Mouse (Mus musculus) layer of hippocampus, adult 8-10 months (tissue): ENCODE results near the gene Plch1. TPM values are rescaled to one million over a fixed set of nuclear protein-coding genes. Genes with fewer than 3 reads are reported as not detected.

Source experiments
- DNase-seq, 2 experiments: peaks; one replicate each; pipeline ENCODE4 v3.0.0; 2022; ENCODE audit warnings: low spot score in 2 of 2
- total RNA-seq, 4 experiments: library from RNA; stranded (reverse); gene quantifications; 2 replicates each; pipeline ENCODE4 v1.2.4; 2022

Plch1 gene
- total RNA-seq, 4 experiments from 2014 or later = 5.5 to 8.3 (median 7.0) TPM

DNA sequence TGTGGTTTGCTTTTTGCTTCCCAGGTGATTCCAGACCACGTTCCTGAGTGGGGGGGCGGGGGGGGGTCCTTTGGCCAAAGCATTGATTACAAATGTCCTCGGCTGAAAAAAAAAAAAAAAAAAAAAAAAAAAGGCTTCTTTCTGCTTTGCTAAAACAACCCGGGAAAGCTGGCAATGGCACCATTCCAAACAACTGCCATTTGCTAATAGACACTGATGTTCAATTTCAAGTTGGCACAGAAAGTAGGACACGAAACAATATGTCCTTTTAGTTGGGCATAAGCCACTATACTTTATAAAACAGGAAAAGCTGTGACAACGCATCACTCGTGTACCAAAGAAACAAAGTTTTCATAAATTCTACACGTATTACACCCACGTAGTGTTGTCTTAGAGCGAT lies 36.6 kb downstream of the Plch1 start:
- peak; percentile 11 to 53 for DNase-seq

DNA sequence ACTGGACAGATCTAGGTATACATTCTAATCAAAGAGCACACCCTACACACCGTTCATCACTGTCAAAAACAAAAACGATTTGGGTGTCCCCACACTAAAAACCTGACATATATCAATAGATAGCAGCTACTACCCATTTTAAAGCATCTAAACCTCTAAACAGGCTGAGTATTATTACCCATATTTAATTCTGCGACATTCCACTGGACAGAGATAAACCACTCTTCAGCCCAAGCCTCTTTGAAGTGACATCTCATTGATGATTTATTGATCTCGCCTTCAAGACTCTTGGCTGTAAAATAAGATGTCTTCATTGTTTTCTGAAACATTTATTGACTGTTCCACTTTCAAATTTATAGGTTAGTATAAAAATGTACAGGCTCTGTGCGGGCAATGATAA lies 46.4 kb downstream of the Plch1 start:
- DNase-seq = no peak

DNA sequence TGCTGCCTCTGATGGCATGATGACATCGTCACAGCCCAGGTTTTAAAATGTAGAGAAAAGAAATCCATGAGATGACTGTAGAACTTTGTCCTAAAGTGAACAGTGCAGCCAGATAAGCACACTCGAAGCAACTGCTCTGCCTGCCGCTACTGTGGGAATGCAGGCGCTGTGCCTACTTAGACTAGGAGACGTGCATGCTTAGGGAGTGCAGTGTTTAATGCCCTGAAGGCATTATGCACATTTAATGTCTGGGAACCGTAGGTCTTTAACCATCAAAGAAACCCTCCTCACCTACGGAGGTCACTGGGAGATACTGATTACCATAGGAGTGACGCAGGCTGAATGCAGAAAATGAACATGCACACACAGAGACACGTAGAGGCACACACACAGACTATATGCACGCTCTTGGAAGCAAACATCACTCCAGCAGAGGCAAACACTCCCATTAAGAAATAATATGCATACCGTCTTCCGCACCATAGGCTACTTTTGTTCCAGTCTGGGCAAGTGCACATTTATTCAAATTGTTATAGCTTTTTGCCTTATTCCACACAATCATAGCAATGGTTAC lies 48.1 kb downstream of the Plch1 start:
- DNase-seq = no peak

DNA sequence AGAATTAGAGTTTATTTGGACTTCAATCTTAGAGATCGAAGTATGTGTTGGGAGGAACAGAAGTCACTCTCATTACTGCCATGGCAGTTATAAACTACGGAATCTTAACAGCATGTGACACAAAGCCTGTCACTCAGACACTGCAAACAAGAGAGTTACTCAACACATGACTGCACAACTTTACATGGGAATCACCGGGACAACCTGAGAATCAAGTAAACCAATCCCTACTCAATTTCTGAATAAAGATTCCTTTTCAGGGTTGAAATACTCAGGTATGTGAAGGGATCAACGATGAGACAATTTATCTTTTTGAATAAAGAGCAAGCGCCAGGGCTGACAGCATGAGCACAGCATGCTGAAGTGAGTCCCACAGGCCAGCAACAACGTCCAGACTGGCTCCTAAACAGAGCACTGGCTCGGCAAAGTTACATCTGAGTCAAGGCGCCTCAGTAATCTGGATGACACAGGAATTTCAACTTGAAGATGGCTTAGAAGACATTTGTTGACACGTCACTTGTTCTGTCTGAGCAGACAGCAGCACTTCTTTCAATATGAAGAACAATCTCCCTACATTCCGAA lies 49.4 kb downstream of the Plch1 start:
- no peak for DNase-seq

DNA sequence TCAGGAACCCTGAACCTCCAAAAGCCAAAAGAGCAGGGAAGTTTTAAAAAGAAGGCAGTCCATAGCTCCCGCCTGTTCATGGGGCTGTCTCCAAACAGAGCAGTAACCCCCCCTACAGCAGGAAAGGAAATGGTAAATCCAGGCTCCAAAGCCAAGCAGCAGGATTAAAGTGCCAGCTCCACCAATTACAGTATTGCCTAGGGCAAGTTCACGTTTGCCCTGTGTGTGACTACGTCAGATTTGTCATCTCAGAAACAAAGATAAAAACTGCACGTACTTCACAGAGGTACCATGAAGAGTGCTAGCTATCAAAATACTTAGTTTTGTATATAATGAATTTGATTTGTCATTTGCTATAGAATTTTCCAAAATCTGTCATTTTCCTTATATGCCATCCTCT lies 55.1 kb downstream of the Plch1 start:
- DNase-seq = no peak

DNA sequence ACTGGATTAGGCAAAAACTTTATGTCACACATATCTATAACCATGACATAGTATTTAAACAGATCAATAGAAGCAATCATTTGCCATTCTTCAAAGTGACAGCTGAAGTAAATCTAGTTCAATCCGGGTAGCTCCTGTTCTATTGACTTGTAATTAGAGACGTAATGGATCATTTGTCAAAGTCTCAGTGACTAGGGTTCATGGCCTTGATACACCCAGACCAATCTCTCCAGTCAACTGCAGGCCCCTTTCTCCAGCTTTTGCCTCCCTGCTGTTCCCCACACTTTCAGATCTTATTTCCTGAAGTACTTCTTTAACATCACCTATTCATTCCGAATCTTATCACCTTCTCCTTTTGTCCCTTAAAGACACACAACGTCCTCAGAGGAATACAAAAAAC lies 56.8 kb downstream of the Plch1 start:
- DNase-seq = no peak

DNA sequence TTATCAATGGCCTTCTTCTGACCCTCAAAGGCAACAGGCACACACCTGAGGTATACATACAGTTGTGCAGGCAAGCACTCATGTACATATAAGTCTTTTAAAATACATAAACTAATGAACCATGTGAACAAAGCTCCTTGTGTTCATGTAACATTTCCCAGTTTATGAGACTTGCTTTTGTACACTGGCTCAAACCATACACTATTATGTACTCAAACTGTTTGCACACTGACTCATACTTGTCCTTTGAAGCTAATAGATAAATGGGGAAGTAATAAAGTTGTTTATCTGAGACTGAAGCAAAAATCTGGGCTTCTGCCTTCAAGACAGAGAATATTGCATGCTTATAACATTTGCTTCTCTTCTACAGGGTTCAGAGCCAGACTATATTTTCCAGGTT lies 61.5 kb downstream of the Plch1 start:
- DNase-seq = no peak

DNA sequence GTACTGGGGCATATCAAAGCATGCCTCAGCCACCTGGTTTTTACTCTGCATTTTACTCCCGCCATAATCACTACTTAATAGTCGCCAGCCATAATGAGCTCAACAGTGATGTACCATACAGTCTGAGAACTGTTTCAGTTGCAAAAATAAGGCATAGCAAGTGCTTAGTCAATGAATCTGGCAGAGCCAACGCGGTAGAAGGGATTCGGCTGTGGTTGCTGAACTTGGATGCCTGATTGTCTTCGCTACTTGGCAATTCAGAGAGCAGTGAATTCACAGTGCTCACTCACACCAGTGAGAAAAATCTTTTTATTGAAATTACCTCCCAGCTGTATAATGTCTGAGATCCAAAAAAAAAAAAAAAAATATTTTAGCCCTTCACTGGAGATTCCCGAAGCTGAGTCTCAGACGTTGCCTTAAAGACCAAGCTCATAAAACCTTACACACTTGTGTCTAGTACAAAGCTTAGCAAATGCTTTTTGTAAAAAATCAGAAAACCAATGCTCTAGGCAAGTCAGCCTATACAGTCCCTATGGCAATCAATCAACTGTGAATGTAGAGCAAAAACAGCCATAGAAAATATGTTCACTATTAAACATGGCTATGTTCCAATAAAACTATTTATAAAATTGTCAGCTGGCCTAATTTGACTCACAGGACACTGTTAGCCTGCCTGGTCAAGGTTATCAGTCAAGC lies 62.2 kb downstream of the Plch1 start:
- no peak for DNase-seq

DNA sequence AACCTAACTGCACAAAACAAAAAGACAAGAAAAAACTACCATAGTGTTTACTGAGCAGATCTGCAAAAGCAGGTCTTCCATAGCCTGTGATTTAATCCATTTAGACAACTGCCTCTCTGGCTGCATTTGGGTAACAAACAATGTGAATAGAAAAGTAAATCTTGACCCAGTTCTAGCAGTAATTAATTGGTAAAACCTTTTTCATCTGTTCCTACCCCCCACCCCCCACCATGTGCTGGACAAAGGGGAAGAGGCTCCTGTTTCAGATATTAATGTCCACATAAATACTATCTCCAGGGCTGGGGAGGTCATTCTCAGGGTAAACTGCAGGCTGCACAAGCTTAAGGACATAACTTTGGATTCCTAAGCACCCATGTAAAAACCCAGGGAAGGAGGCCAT lies 63.5 kb downstream of the Plch1 start:
- no peak for DNase-seq

DNA sequence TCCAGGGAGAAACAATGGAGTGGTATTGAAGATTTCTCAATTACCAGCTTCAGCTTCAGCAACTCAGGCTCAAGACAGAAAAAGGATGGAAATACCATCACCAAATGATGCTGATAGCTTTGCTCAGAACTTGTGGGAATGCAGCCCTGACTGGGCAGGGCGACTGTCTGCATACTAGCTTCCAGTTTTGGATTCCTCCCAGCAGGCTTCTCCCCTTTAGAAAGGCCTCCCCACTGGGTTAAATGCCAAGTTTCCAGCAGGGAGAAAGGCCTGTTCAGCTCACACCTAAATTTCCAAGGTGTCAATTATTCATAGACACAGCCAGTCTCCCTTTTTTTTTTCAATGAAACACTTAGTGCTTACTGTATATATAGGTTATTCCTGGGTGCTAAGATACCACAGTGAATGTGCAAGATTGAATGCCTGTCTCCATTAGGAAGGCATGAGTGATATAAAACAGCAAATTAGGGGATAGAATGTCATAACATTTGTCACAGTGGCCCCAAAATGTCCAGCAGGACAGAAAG lies 75.3 kb downstream of the Plch1 start:
- DNase-seq = no peak

DNA sequence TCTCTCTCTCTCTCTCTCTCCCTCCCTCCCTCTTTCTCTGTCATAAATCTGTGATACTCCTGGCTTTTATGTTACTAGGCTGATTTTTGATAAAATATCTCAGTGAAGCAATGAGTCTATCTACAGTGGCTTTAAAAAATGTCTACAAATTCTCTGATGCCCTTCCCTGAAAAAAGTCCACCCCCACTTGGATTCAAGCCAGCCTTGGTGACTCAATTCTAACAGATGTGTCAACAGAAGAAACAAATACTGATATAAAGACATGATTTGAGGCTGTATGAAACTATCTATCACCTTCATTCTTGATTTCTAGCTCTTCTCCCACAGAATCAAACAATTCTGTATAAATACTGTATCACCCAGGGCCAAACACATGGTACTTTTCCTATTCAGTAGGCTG lies 76.6 kb downstream of the Plch1 start:
- peak in 1 of 2 experiments; percentile 12 for DNase-seq

DNA sequence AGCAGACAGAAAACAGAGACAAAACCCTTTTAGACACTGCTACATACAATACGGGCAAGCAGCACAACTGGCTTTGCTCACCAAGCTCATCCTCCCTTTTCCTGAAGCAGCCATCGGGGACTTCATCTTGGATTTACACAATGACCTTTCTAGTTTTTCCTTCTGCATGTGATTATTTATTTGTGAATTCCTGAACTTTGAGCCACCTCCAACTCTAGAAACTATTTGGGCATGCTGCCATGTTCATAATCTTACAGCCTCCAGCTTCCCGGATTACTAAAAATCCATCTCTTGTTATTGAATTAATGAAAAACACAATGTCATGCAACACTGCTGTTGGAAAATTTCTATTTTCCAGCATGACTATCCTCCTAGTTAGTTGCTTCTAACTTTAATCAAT lies 84.1 kb downstream of the Plch1 start:
- DNase-seq = no peak

DNA sequence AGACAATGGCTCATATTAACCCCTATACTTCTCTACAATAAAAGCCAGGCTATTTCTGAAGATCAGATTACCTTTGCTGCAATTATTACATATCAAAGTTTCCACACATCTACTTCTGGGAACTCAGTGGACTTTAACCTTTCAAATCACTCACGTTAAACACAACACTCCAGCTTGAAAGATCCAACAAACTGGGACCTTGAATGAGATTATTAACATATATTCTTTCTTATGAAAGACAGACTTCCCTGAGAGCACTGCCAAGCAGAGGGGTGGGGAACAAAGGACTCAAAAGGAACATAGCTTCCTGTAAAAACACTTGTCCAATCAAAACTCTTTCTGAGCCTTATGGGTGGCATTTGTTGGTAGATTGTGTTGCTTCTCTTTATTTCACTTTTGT lies 85.1 kb downstream of the Plch1 start:
- no peak for DNase-seq

DNA sequence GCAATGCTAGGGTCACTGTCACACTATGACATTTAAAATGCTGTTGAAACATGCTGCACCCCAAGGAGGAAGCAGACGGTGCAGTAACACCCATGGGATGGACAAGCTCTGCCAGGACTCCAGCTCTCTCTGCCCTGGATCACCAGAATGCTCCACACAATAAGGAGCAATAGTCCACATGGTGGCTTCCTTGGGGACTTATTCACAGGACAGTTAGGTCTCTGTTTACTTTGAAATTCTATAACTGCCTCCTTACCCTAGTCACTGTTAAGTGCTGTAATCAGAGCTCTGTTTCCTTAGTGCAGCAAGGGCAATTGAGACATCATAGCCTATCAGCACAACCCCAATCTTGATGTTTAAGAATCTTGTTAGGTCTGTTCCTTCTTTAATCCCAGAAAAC lies 92.4 kb downstream of the Plch1 start:
- no peak for DNase-seq

DNA sequence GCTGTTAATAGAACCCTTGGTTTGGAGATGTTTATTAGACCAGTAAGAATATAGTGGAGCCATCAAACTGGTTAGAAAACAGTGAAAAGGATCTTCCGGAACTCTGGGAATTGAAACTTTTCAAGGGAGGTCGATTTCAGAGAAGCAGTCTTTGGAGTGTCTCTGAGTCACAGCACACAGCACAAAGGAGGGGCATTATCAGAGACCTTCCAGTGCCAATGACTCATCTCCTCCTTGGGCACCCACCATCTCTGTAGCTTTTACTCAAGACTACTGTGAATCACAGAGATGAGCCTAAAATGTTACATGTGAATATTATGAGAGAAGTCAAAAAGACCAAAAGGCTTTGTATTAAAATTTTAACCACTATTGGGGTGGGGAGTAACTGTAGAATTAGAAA lies 93.8 kb downstream of the Plch1 start:
- DNase-seq = no peak

DNA sequence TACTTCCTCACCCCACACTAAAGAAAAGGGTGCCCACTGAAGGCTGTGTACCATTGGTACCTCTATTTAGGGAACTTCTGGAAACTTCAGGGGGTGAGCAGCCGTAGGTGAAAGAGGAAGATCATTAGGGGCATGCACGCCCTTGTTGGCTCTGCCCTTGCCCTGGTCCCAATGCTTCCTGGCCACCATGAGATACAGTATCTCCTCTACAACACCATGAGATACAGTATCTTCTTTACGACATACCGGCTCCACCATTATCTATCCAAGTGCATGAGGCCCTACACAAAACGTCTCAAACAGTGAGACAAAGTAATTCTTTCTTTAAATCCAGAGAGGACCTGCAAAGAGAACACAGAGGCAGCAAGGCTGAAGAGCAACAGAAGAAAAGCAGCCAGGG lies 98.6 kb downstream of the Plch1 start:
- no peak for DNase-seq

DNA sequence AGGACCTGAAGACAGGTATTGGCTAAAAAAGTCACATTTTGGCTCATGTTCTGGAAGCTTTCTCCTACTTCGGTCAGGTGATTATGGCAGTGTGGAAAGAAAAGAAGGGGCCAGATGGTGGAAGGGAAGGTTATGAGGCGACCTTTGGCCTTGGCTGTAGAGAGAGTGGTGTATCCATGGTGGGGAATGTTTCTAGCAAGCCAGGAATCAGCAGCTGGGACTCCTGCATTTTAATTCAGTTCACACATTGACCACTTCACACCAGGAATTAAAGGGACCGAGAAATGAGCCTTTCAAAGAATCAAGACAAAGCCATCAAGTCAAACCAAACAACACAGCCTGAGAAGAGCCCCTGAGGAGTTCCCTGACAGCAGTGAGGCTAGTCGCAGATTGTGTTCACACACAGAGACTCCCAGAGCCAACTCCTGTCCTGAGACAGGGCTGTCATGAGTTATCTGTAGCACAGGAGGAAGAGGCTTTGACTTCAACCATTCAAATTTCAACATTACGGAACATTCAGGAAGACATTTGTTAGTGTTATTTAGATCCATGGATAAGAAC lies 112.4 kb downstream of the Plch1 start:
- no peak for DNase-seq

DNA sequence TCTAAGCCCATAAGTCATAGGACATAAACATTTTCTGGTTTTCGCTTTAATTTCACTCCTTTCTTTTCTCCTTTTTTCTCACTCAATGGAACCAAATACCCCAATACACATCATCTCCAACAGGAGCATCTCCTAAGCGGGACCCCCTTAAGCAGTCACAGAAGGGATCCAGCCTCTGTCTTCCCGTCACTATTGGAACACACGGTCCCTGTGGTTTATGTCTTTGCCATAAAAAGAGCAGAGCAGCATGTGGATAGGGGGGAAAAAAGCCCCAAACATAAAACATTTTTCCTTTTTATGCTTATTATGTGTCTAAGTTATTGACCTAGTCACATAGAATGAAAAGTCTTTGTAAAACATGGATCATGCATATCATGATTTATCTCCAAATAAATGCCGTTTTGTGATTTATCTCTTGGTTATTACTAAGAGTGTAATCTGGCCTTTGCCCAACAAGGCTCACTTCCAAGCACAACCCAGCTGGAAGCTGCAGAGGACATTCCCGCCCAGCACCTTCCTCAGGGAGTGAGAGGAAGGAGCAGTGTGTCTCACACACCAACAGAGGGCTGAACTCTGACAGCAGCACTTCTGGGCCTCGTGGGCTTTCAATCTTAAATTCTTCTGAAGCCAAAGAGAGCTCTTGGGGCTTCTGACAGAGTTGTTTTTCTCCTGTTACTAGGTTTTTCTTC lies 126.5 kb downstream of the Plch1 start:
- DNase-seq = no peak

DNA sequence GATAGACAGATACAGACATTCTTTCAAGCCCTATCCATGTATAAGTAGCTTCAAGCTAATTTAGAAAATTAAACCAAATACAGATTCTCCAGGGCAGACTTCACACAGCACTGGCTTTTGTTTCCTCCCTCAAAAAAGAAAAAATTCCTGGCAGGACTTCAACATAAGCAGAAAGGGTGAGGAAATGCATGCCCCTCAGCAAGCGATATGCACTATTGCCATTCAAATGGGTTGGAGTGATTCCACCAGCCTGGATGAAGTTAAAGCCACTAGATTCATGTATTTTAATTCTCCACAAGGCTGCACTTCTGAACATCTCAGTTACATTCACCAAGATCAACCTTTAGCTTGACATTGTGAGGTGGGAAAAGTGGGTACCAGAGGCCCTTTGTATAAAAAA lies 138.5 kb downstream of the Plch1 start:
- no peak for DNase-seq

DNA sequence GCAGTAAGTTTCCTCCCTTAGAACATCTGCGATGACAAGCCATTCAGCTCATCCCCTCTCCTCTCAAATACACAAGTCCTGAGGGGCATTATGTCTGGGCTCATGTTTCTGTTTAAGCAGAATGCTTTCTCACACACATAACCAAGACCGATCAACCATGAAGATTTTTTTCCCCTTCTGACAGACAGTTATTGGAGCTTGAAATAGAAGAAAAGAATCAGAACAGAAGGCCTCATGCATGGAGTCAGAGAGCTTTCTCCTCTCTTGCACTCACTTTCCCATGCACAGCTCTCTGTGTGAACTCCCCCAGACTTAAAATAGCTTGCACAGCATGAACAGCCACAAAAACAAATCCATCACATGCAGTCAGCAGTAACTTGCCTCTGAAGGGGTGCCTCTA lies 159.2 kb downstream of the Plch1 start:
- no peak for DNase-seq

DNA sequence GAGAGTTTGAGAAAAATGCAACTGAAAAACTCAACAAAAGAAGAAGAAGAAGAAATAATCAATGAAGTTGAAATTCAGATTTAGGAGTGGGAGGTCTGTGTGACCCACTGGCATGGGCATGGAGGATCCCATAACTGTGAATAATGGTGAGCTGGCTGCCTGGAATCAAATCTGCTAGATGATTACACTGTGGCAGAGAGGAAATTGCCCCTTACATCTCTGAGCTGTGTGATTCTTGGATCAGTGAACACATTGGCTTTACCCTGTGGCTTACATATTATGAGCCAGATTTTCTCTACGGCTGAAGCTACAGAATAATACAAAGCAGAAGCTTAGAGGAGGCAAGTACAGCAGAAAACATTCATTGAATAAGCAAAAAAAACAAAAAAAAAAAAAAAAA lies 170.9 kb downstream of the Plch1 start:
- DNase-seq = no peak
